Comparison of ENCODE assay signal across 8 mouse cellular contexts in genomic region chr12:69227776-69228466, GRCm38 (mm10). TPM values are rescaled to one million over a fixed set of nuclear protein-coding genes. Genes with fewer than 3 reads are reported as not detected.
DNase-seq lines count a peak whose midpoint lies in the region; ATAC-seq lines count a peak whose summit lies in the region.

Gene Pole2, minus strand, starts transcription at chr12:69228195.

- peak within 1 kb of the TSS; percentile 56 for H3K4me3 ChIP-seq in hindbrain, embryonic 11.5 days (ENCODE audit: low read depth, low read length)
- H3K4me3 ChIP-seq in lung, embryonic 16.5 days (ENCODE audit: low read length), result peak within 1 kb of the TSS; percentile 82

- WGBS in hindbrain, embryonic 11.5 days, result under 1% methylated on average over 32 of the region's 37 CpGs
- under 1% methylated on average over 37 of the region's 37 CpGs for WGBS in lung, embryonic 16.5 days

- DNase-seq in NIH3T3 (ENCODE audit: low read depth), result peak; percentile 96
- peak; percentile 95 to 96 for DNase-seq in cerebellum, postnatal 10 days
- DNase-seq in frontal cortex, postnatal 10 days (ENCODE audit: low spot score in 2 of 2), result peak; percentile 50 to 82
- DNase-seq in hindbrain, embryonic 11.5 days (ENCODE audit: low spot score), result peak; percentile 88
- DNase-seq in layer of hippocampus, adult 9-11 months, result peak; percentile 65
- peak; percentile 73 for DNase-seq in ovary, adult 18-20 months (ENCODE audit: low spot score)
- peak; percentile 80 for DNase-seq in thymus, postnatal 0 days (ENCODE audit: low spot score)

- H3K9ac ChIP-seq in hindbrain, embryonic 11.5 days (ENCODE audit: low read depth, low read length), result peak within 1 kb of the TSS; percentile 58
- H3K9ac ChIP-seq in lung, embryonic 16.5 days (ENCODE audit: low read length), result peak within 1 kb of the TSS; percentile 76

- peak within 1 kb of the TSS; percentile 43 for H3K4me2 ChIP-seq in hindbrain, embryonic 11.5 days (replicated peaks; ENCODE audit: low read depth, low read length)
- H3K4me2 ChIP-seq in lung, embryonic 16.5 days (ENCODE audit: low read depth, low read length), result peak within 1 kb of the TSS; percentile 53

- no peaks in the 10 kb centered on the region for H3K9me3 ChIP-seq in hindbrain, embryonic 11.5 days (ENCODE audit: control insufficient read depth, low read length)
- no peaks in the 10 kb centered on the region for H3K9me3 ChIP-seq in lung, embryonic 16.5 days (ENCODE audit: control insufficient read depth, low read length)

- H3K27me3 ChIP-seq in hindbrain, embryonic 11.5 days (ENCODE audit: control insufficient read depth, insufficient read depth, low read length), result no peaks in the 10 kb centered on the region
- no peaks in the 10 kb centered on the region for H3K27me3 ChIP-seq in lung, embryonic 16.5 days (ENCODE audit: control insufficient read depth, insufficient read depth, low read depth, low read length)

- no peak within 1 kb of the TSS for H3K27ac ChIP-seq in hindbrain, embryonic 11.5 days (ENCODE audit: low read depth, low read length)
- peak within 1 kb of the TSS; percentile 93 for H3K27ac ChIP-seq in lung, embryonic 16.5 days (ENCODE audit: low read length)

- no peaks in the 10 kb centered on the region for H3K36me3 ChIP-seq in hindbrain, embryonic 11.5 days (ENCODE audit: control insufficient read depth, insufficient read depth, low read length)
- H3K36me3 ChIP-seq in lung, embryonic 16.5 days (ENCODE audit: control insufficient read depth, insufficient read depth, low read length), result peaks cover 2% of the 10 kb centered on the region

- no peaks in the 10 kb centered on the region for H3K4me1 ChIP-seq in hindbrain, embryonic 11.5 days (replicated peaks; ENCODE audit: control insufficient read depth, insufficient read depth, low read length)
- 0 out of 2 replicates have a peak, but pooled peaks cover 3% of the 10 kb centered on the region for H3K4me1 ChIP-seq in lung, embryonic 16.5 days (replicated peaks; ENCODE audit: control insufficient read depth, insufficient read depth, low read length)

- ATAC-seq in hindbrain, embryonic 11.5 days (ENCODE audit: low FRiP score), result peak; percentile 94
- ATAC-seq in lung, embryonic 16.5 days (ENCODE audit: low read depth), result peak; percentile 98

RNA-seq across cellular contexts. Expression of gene Pole2, which starts in this region (rescaled TPM):
- 24.8 and 25.8 TPM in 2 replicates for polyA plus RNA-seq in hindbrain, embryonic 11.5 days (2014; fragmentation: Nextera tagmentation; extraction: Ambion mirVana)
- 28.3 and 28.6 TPM in 2 replicates for polyA plus RNA-seq in lung, embryonic 16.5 days (2015; fragmentation: Nextera tagmentation; extraction: Ambion mirVana)
- 21.4 and 23.1 TPM in 2 replicates for polyA plus RNA-seq in thymus, postnatal 0 days (2015; fragmentation: Nextera tagmentation; extraction: Ambion mirVana)
